Mouse (Mus musculus) forebrain, embryonic 14.5 days (tissue): ENCODE data around the gene Efcab5. TPM values are rescaled to one million over a fixed set of nuclear protein-coding genes. Genes with fewer than 3 reads are reported as not detected.

Experiments used
- ATAC-seq: fragments of 200-750 bp; cut with Nextera tagmentation; 2 replicates; pipeline ENCODE4 v1.8.0; 2017; ENCODE audit warnings: mild to moderate bottlenecking, moderate library complexity
- DNase-seq: peaks from one replicate; pipeline ENCODE4 v3.0.0-alpha.2; 2015; ENCODE audit warnings: low spot score
- H3K27ac ChIP-seq: fragments of 300-500 bp; sonication (generic); 2 replicates; pipeline ENCODE4 v1.5.1; 2014; ENCODE audit warnings: low read depth, mild to moderate bottlenecking, control low read depth, low read length, moderate library complexity
- H3K27me3 ChIP-seq: fragments of 300-500 bp; sonication (generic); replicated peaks from 2 replicates; pipeline ENCODE4 v1.6.1; 2014; ENCODE audit warnings: low read length, control low read depth, mixed read lengths; ENCODE audit not compliant: control insufficient read depth, insufficient read depth
- H3K36me3 ChIP-seq: fragments of 300-500 bp; sonication (generic); 2 replicates; pipeline ENCODE4 v1.6.1; 2014; ENCODE audit warnings: low read length, control low read depth; ENCODE audit not compliant: control insufficient read depth, insufficient read depth
- H3K4me1 ChIP-seq: fragments of 300-500 bp; sonication (generic); 2 replicates; pipeline ENCODE4 v1.6.1; 2014; ENCODE audit warnings: antibody characterized with exemption, low read length, control low read depth; ENCODE audit not compliant: control insufficient read depth, insufficient read depth
- H3K4me2 ChIP-seq: fragments of 300-500 bp; sonication (generic); 2 replicates; pipeline ENCODE4 v1.6.1; 2014; ENCODE audit warnings: mild to moderate bottlenecking, control low read depth, low read length
- H3K4me3 ChIP-seq: fragments of 300-500 bp; sonication (generic); 2 replicates; pipeline ENCODE4 v1.5.1; 2014; ENCODE audit warnings: low read depth, low read length, control low read depth
- H3K9ac ChIP-seq: fragments of 300-500 bp; sonication (generic); 2 replicates; pipeline ENCODE4 v1.6.1; 2014; ENCODE audit warnings: mild to moderate bottlenecking, low read length, control low read depth, moderate library complexity
- H3K9me3 ChIP-seq: fragments of 300-500 bp; sonication (generic); replicated peaks from 2 replicates; pipeline ENCODE4 v1.6.1; 2016; ENCODE audit warnings: low read length, control low read depth, mixed read lengths; ENCODE audit not compliant: control insufficient read depth
- WGBS: fragments of 180-500 bp; shearing (Covaris S2); extraction: QIAGEN DNeasy Blood & Tissue Kit; methylation state at CpG from one replicate; pipeline ENCODE4 v1.1.7; 2014; 5-methylcytosine and 5-hydroxymethylcytosine counted together
- polyA plus RNA-seq: library from polyadenylated mRNA; unstranded; fragments of >200 nt; fragmentation: Nextera tagmentation; extraction: Ambion mirVana; gene quantifications from 2 replicates; pipeline ENCODE4 v1.2.1, GENCODE M21; 2014

The Efcab5 gene
- polyA plus RNA-seq = 0.49 and 0.74 TPM in 2 replicates

GRCm38 (mm10) chr11:77188868-77189267, at the start of gene Efcab5:
Efcab5 (minus strand) TSS chr11:77188968.
- H3K4me3 ChIP-seq = no peak within 1 kb of the TSS
- H3K4me1 ChIP-seq = peaks cover 5% of the 10 kb centered on the region
- H3K9ac ChIP-seq = no peak within 1 kb of the TSS
- 87% methylated on average over 6 of the region's 6 CpGs for WGBS
- no peak for DNase-seq
- no peaks in the 10 kb centered on the region for H3K9me3 ChIP-seq
- H3K4me2 ChIP-seq = no peak within 1 kb of the TSS
- H3K27ac ChIP-seq = no peak within 1 kb of the TSS
- H3K27me3 ChIP-seq = no peaks in the 10 kb centered on the region
- ATAC-seq = no peak
- no peaks in the 10 kb centered on the region for H3K36me3 ChIP-seq

GRCm38 (mm10) chr11:77235267-77235666, 46.5 kb upstream of the Efcab5 start:
- Histone ChIP-seq H3K9ac (no peak overlapping the region), H3K4me1 (no peaks in the 10 kb centered on the region), H3K4me3 (no peak overlapping the region), H3K9me3 (no peaks in the 10 kb centered on the region), H3K27me3 (no peaks in the 10 kb centered on the region), H3K27ac (no peak overlapping the region), H3K4me2 (no peak overlapping the region), H3K36me3 (no peaks in the 10 kb centered on the region)
- 94% methylated on average over 1 of the region's 1 CpGs for WGBS
- ATAC-seq (no peak), DNase-seq (no peak)

GRCm38 (mm10) chr11:77231514-77231913, 42.7 kb upstream of the Efcab5 start:
- no peaks in the 10 kb centered on the region for H3K4me1 ChIP-seq
- no peaks in the 10 kb centered on the region for H3K36me3 ChIP-seq
- no peak overlapping the region for H3K27ac ChIP-seq
- DNase-seq (no peak), ATAC-seq (no peak)
- no peak overlapping the region for H3K4me2 ChIP-seq
- H3K4me3 ChIP-seq = no peak overlapping the region
- H3K9ac ChIP-seq = no peak overlapping the region
- H3K9me3 ChIP-seq = no peaks in the 10 kb centered on the region
- H3K27me3 ChIP-seq = no peaks in the 10 kb centered on the region
- WGBS = 89% methylated on average over 2 of the region's 2 CpGs

GRCm38 (mm10) chr11:77230765-77231164, 42.0 kb upstream of the Efcab5 start:
- H3K4me1 ChIP-seq = no peaks in the 10 kb centered on the region
- DNase-seq = no peak
- WGBS = 86% methylated on average over 2 of the region's 2 CpGs
- no peak overlapping the region for H3K27ac ChIP-seq
- H3K36me3 ChIP-seq = 0 out of 2 replicates have a peak, but pooled peaks cover 3% of the 10 kb centered on the region
- no peak for ATAC-seq
- H3K27me3 ChIP-seq = no peaks in the 10 kb centered on the region
- H3K9ac ChIP-seq = no peak overlapping the region
- no peak overlapping the region for H3K4me3 ChIP-seq
- H3K4me2 ChIP-seq = no peak overlapping the region
- no peaks in the 10 kb centered on the region for H3K9me3 ChIP-seq

GRCm38 (mm10) chr11:77216761-77217130, 28.0 kb upstream of the Efcab5 start:
- under 1% methylated on average over 11 of the region's 11 CpGs for WGBS
- Histone ChIP-seq H3K4me1 (peaks cover 13% of the 10 kb centered on the region), H3K27ac (peak overlapping the region; percentile 99), H3K27me3 (no peaks in the 10 kb centered on the region), H3K9ac (peak overlapping the region; percentile 99), H3K9me3 (no peaks in the 10 kb centered on the region), H3K4me3 (peak overlapping the region; percentile 90), H3K36me3 (no peaks in the 10 kb centered on the region), H3K4me2 (peak overlapping the region; percentile 84)
- DNase-seq (no peak), ATAC-seq (peak; percentile 58)

- under 1% methylated on average over 71 of the region's 82 CpGs for WGBS
- Histone ChIP-seq H3K36me3 (no peaks in the 10 kb centered on the region), H3K9ac (peak within 1 kb of the TSS; percentile 99), H3K27me3 (no peaks in the 10 kb centered on the region), H3K4me2 (peak within 1 kb of the TSS; percentile 84), H3K27ac (peak within 1 kb of the TSS; percentile 99), H3K4me1 (peaks cover 13% of the 10 kb centered on the region), H3K9me3 (no peaks in the 10 kb centered on the region), H3K4me3 (peak within 1 kb of the TSS; percentile 90)
- peak; percentile 97 for DNase-seq
- peak; percentile 94 for ATAC-seq
Measured at GRCm38 (mm10) chr11:77215951-77216760, 27.4 kb upstream of the Efcab5 start, which contains the start of gene Ssh2. Ssh2 (plus strand) TSS chr11:77216287.

GRCm38 (mm10) chr11:77215483-77215882, 26.7 kb upstream of the Efcab5 start:
- Histone ChIP-seq H3K27me3 (no peaks in the 10 kb centered on the region), H3K4me3 (peak overlapping the region; percentile 90), H3K4me1 (peaks cover 13% of the 10 kb centered on the region), H3K27ac (peak overlapping the region; percentile 99), H3K9ac (peak overlapping the region; percentile 99), H3K4me2 (peak overlapping the region; percentile 84), H3K36me3 (no peaks in the 10 kb centered on the region), H3K9me3 (no peaks in the 10 kb centered on the region)
- ATAC-seq (0 out of 2 replicates have a peak, but pooled peaks have one; percentile 14), DNase-seq (no peak)
- 0% methylated on average over 11 of the region's 11 CpGs for WGBS

GRCm38 (mm10) chr11:77214755-77215154, 26.0 kb upstream of the Efcab5 start:
- Histone ChIP-seq H3K36me3 (no peaks in the 10 kb centered on the region), H3K27me3 (no peaks in the 10 kb centered on the region), H3K4me3 (no peak overlapping the region), H3K27ac (no peak overlapping the region), H3K9me3 (no peaks in the 10 kb centered on the region), H3K4me1 (peaks cover 13% of the 10 kb centered on the region), H3K4me2 (no peak overlapping the region; the same call in 1 of the 2 replicates), H3K9ac (no peak overlapping the region)
- peak; percentile 87 for DNase-seq
- WGBS = 3% methylated on average over 1 of the region's 1 CpGs
- peak; percentile 49 for ATAC-seq

- H3K27me3 ChIP-seq = no peaks in the 10 kb centered on the region
- no peak overlapping the region for H3K4me2 ChIP-seq
- H3K4me1 ChIP-seq = peaks cover 13% of the 10 kb centered on the region
- ATAC-seq (no peak), DNase-seq (no peak)
- 88% methylated on average over 1 of the region's 1 CpGs for WGBS
- no peak overlapping the region for H3K4me3 ChIP-seq
- H3K9ac ChIP-seq = no peak overlapping the region
- no peaks in the 10 kb centered on the region for H3K36me3 ChIP-seq
- H3K27ac ChIP-seq = no peak overlapping the region
- no peaks in the 10 kb centered on the region for H3K9me3 ChIP-seq
Measured at GRCm38 (mm10) chr11:77214142-77214692, 25.4 kb upstream of the Efcab5 start.
